Mouse (Mus musculus): ENCODE results near the gene Cntln.

The Cntln gene

DNA sequence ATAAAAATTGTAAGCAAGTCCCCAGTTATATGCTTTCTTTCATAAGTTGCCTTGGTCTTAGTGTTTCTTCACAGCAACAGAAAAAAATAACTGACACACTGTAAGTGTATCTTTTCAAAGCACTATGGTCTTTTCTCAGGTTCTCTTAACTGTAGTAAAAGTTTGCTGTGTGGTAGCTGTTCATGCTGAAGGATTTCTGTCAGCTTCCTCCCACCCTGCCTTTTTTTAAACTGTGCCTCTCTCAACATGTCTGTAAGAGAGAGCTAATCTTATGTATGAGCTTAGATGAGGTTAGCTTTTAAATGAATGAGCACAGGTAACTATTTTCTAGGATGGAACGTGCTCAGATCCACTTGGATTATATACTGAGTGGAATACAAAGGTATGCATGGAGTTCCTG, 170.5 kb downstream of the Cntln start:
- no peak for DNase-seq (ENCODE audit: low spot score)

DNA sequence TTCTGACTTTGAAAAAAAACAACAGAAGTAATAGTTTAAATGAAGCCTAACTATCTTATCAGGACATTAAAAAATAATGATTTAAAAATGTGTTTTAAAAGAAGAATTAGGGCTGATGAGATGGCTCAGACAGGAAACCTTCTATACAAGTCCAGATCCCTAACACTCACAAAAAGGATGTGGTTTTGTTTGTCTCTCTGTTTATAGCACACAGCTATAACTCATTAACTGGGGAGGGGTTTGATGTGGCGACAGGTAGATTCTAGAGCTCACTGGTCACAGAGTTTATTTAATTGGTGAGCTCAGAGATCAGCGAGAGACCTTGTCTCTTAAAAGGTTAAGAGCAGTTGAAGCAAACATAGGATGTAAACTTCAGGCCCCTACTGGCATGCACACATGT, 175.5 kb downstream of the Cntln start:
- no peak for DNase-seq (ENCODE audit: low spot score)

DNA sequence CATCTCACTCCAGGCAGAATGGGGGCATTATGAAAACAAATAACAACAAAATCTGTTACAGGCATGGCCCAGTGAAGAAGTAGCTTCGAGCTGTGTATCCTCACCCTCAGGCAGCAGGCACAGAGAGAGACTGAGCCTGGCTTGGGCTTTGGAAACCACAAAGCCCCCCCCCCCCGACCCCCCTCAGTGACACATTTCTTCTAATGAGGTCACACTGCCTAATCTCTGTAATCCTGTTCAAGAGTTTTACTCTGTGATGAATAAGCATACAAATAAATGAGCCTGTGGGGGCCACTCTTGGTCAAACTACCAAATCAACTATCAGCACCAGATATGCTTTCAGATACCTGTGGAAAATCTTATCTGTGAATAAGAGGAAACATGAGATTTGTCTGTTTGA, 177.6 kb downstream of the Cntln start:
- no peak for DNase-seq (ENCODE audit: low spot score)

DNA sequence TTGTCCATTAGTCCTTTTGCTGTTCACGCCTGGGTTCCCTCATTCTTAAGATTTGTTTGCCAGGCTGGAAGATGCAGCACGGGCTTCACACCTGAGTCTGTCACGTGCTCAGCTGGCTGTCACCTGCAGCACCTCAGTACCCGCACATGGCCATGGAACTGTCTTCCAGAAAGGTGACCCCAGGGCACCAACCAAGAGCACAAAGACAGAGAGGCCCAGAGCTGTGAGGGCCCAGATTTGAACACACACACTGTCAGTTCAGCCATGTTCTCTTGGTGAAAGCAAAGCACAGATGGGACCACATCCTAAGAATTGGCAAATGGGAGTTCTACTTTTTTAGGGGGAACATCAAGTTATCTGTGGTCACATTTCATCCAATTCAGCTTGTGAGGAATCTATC, 211.9 kb downstream of the Cntln start:
- no peak for DNase-seq (ENCODE audit: low spot score)

DNA sequence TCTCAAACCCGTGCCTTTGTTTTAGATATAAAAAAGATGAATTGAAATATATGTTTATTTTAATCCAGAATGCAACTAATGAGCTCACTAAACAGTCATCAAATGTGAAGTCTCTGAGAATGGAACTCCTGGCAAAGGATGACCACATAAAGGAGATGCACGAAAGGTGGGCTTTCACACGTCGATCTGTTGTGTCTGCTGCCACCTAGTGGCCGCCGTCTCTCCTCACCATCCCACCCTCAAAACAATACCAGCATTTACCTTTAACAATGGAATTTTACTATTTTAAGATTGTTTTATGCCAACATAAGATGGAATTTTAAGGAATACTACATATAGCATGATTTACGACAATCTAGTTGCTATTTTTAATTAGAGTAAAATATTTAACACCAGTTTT, 212.6 kb downstream of the Cntln start:
- peak; percentile 42 for DNase-seq (ENCODE audit: low spot score)

DNA sequence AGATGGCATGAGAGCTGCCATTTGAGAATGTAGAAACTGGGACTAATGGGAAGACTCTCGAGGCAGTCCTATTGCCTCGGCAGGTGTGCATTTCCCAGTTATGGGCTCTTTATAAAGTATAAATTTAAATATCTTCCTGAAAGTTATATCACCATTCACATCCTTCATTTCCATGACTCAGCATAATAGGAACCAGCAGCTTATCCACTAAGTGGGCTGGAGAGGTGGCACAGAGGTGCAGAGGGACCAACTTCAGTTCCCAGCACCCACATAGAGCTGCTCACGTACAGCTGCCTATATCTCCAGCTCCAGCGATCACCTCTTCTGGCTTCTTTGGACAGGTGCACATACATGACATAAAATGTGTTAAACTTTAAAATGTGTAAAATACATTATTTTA, 218.1 kb downstream of the Cntln start:
- DNase-seq (ENCODE audit: low spot score) = no peak

DNA sequence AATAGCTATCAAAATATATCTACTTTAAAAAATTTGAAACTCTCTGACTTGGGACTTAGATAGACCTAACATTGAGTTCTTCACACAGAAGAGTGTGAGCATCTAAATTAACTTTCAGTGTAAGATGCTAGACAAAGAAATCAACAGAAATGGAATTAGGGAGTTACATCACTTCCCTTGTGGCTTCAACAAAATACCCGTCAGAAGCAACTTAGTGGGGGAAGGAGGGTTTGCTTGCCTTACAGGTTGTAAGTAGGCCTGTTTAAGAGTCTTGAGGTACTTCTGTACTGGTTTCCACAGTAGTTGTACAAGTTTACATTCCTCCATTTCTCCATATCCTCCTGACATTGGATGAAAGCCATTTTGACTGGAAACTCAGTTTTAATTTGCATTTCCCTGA, 222.3 kb downstream of the Cntln start:
- no peak for DNase-seq (ENCODE audit: low spot score)

DNA sequence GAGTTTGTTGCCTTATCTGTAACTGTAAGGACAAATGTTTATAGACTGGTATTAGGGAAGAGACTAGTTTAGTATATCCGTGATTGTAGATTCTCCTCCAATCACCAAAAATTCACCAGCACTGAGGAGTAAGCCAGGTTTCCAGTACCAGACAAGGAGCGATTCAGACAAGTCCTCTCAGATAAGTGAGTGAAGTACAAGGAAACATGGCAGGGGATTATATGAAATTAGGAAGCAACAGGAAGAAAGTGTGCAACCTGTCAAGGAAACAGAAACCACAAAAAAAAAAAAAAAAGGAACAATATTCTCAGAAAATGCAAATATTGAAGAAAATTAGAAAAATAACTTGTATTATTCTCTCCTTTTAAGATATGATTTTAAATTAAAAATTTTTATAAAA, 222.9 kb downstream of the Cntln start:
- no peak for DNase-seq (ENCODE audit: low spot score)

DNA sequence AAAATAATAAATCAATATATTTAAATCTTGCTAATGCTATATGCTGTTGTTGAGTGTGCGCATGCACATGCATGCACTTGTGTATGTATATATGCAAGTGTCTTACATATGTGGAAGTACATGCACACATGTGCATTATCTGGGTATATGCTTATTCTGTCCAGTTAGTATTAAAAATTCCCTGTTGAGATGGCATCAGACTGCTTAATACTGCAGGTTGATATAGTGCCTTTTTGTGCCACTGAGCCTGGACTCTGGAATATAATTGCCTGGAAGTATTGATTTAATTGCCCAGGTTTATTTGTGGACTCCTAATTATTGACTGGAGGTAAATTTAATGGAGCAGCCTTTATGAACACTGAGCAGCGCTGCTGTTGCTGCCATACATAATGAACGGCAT, 236.2 kb downstream of the Cntln start:
- DNase-seq (ENCODE audit: low spot score) = no peak

DNA sequence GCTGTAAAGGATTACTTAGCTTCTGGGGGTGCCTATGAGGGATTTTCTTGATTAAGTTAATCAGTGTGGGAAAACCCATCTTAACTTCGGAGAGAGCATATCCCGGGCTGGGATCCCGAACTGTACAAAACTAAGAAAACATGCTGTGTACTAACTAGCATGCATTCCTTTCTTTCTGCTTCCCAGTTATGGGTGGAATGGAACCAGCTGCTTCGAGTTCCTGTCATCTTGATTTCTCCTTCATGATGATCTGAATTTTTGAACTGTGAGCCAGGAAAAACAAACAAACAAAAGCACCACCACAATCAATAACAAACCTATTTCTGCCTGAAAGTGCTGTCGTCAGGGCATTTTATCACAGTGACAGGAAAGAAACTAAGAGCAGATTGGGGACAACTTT, 265.6 kb downstream of the Cntln start:
- no peak for DNase-seq (ENCODE audit: low spot score)

DNA sequence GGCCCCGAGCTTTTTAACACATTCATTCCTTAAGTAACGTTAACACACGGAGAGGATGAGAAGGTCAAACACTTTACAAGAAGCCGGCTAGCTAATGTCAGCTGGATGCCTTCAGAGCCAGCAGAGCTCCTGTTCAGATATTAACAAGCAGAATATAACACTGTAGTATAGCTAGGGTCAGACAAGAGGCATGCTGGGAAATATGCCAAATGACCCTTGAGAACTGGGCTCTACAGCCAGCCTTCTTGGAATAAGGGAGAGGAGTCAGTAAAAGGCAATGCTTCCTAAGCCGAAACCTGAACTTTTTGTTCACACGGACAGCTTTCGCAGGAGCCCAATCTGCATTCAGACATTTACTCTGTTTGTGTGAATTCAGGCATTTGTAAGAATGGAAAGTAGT, 267.8 kb downstream of the Cntln start:
- DNase-seq (ENCODE audit: low spot score) = no peak

DNA sequence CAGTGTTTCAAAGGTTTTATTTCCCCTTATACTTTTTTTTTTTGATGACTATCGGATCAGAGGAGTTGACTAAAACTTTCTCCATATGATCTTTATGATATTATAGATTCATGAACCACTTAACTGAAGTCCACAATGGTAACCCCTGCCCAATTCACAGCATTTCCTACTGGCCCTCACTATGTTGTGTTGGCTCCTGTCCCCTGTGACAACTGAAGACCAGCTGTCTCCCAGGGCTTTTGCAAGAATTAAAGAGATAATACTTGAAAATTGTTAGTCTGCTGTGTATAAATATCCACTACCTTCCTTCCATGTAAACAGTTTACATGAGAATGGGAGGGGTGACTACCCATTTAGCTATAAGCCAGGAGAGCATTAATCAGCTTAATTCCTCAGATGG, 270.3 kb downstream of the Cntln start:
- DNase-seq (ENCODE audit: low spot score) = no peak

DNA sequence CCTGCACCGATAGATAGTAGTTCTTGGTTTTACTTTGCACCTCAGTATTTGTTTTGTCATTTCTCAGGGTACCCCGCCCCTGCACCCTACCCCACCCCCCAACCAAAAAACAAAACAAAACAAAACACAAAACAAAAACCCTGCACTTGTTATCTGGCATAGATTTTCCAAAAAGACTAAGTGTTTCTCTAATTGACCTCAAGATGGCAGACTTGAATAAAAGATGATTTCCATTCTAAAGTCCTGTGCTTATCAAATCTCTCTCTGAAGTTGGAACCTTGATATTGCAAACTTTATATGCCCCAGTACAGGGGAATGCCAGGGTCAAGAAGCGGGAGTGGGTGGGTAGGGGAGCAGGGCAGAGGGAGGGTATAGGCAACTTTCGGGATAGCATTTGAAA, 277.0 kb downstream of the Cntln start:
- DNase-seq (ENCODE audit: low spot score) = no peak

DNA sequence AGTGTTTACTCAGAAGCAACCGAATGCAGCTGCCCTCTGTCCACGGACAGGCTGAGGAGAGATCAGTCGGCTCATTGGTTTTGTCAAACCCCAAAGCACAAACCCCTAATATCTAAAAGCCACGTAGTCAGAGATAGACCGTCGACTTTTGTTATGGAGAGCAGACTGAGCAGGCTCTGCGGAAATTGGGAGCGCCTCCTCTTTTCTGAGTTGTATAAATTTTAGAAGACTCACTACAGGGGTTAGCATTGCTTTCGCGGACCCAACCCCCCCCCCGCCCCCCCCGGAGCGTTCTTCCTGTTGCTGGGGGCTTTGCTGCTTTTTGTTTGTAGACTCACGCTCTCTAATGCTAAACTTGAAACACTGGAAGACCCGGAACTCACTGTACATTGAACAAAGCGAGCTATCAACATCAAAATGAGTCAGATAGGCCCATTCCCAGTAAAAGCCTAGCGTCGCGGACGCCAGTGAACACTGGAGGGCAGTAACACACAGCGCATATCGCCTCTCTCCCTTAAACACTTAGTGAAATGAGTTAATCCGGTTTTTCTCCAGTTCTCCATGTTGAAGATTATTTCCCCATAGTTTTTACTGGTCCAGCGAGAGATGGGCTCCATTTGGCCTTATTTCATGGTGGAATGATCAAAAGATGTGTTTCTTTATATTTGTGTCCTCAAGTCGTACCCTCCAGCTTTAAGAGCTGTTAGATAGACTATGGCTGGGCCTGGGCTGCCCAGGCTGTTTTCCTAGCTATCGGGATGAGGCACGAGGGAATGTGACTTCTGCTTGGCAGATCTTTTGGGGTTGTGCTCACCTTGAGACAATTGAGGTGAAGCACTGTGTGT, 278.6 kb downstream of the Cntln start:
- peak; percentile 47 for DNase-seq (ENCODE audit: low spot score)

DNA sequence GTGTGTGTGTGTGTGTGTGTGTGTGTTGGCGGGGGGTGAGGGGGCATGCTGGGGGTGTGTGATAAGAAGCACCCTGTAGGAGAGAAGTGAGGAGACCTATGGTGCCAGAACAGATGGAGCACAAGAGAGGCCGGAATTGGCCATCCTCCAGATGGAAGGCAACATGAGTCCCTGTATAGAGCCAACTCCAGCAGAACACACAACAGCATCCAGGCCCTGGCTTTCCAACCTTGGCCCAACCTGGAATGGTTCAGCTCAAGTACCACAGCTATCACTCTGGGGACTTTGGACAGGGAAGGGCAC, 279.2 kb downstream of the Cntln start:
- no peak for DNase-seq (ENCODE audit: low spot score)

DNA sequence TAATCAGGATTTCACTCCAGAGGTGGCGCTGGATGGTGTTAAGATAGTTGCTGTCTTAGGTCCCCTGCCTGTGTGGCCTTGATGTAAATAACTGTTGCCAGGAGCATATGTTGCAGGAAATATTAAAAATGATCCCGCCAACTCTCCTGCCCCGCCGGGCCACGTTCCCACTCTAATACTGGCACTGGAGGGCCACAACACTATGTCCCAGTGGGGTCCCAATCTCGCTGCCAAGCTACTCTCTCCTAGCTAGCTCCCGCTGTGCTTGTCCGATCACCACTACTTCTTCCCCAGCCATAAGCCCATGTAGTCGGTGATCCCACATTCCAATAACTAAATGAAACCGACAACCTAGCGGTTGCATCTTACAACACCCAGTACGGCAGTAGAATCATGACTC, 283.9 kb downstream of the Cntln start:
- DNase-seq (ENCODE audit: low spot score) = no peak

DNA sequence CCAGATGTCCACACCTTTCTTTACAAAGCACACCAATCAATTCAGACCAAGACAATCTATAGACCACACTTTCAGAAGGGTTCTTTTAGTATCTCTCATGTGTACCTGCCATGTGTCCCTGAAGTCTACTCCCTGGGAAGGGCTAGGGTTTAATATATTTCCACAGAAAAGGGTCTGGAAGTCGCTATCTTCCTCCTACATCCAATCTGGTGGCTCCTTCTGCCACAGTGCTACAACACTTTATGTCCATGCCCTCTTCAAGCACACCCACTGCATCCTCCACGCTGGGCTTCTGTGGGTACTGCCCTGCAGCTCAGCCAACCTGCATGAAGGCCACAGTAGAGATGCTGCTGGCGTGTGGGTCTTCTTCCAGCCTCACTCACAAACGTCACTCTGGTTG, 291.4 kb downstream of the Cntln start:
- no peak for DNase-seq (ENCODE audit: low spot score)

DNA sequence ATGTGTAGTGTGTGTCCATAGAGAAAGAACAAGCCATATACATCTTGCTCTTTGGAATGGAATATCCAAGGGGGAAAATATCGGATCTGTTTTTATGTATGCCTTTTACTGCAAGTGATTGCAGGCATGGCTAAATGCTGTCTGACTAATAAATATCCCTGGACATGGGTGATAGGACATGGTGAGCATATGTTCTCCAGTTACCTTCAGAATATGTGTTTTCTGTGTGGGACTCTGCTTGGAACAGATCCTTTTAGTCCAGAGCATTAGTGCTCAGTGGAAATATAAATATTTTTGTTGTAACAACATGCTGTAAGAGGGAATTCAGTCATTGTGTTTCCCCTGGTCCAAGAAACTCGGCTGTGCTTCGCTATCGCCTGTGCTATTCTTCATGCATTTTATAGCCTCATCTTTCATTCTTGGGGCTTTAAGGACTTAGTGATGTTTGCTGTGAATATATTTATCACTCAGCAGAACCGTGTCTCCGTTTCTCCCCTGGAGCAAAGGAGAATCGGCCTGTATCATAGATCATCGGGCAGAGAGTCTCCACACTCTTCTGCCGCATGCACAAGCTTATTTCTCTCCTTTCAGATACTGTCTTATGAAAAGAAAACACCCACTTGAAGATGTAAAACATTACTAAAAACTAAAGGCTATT, 294.4 kb downstream of the Cntln start:
- no peak for DNase-seq (ENCODE audit: low spot score)

Measured in ovary, postnatal 36 days (tissue).